Mouse (Mus musculus): ENCODE measurements around the gene Dusp22. TPM values are rescaled to one million over a fixed set of nuclear protein-coding genes. Genes with fewer than 3 reads are reported as not detected.

Gene Dusp22
- total RNA-seq, 2 experiments from 2014 or later: 29.7 to 33.1 TPM

- intact Hi-C loops (cut with DNase I): loop anchor here (5.0 kb wide), 1 partner anchor 117 kb away; no protein-coding TSS in a partner anchor
- TF ChIP-seq CTCF (IDR thresholded peaks at IDR 0.05): no peak
- Histone ChIP-seq H3K27ac (no peak overlapping the region), H3K4me3 (no peak overlapping the region)
- DNase-seq (ENCODE audit: extremely low spot score in 1 of 2, low spot score in 2 of 2): no peak
Measured at GRCm38 (mm10) chr13:30724691-30725271, 65.0 kb downstream of the Dusp22 start.

GRCm38 (mm10) chr13:30726879-30727278, 67.1 kb downstream of the Dusp22 start:
- Histone ChIP-seq H3K4me3 (no peak overlapping the region), H3K27ac (no peak overlapping the region)
- no peak for TF ChIP-seq CTCF (IDR thresholded peaks at IDR 0.05)
- intact Hi-C loops (cut with DNase I): loop anchor here (5.0 kb wide), 1 partner anchor 120 kb away; no protein-coding TSS in a partner anchor
- no peak for DNase-seq (ENCODE audit: extremely low spot score in 1 of 2, low spot score in 2 of 2)

GRCm38 (mm10) chr13:30728155-30728554, 68.4 kb downstream of the Dusp22 start:
- intact Hi-C loops (cut with DNase I): loop anchor here (5.0 kb wide), 1 partner anchor 121 kb away; no protein-coding TSS in a partner anchor
- TF ChIP-seq CTCF (IDR thresholded peaks at IDR 0.05): no peak
- Histone ChIP-seq H3K4me3 (no peak overlapping the region), H3K27ac (no peak overlapping the region)
- no peak for DNase-seq (ENCODE audit: extremely low spot score in 1 of 2, low spot score in 2 of 2)

GRCm38 (mm10) chr13:30729245-30729644, 69.4 kb downstream of the Dusp22 start:
- intact Hi-C loops (cut with DNase I): loop anchor here (5.0 kb wide), 1 partner anchor 122 kb away; no protein-coding TSS in a partner anchor
- TF ChIP-seq CTCF (IDR thresholded peaks at IDR 0.05): peak; percentile 42
- Histone ChIP-seq H3K4me3 (no peak overlapping the region), H3K27ac (no peak overlapping the region)
- no peak for DNase-seq (ENCODE audit: extremely low spot score in 1 of 2, low spot score in 2 of 2)

- Histone ChIP-seq H3K27ac (no peak overlapping the region), H3K4me3 (no peak overlapping the region)
- intact Hi-C loops (cut with DNase I): no loop called here
- no peak for TF ChIP-seq CTCF (IDR thresholded peaks at IDR 0.05)
- DNase-seq (ENCODE audit: extremely low spot score in 1 of 2, low spot score in 2 of 2): no peak
Measured at GRCm38 (mm10) chr13:30730104-30730793, 70.5 kb downstream of the Dusp22 start.

GRCm38 (mm10) chr13:30732709-30733445, 73.1 kb downstream of the Dusp22 start:
- no peak overlapping the region for H3K4me3 ChIP-seq
- no peak for TF ChIP-seq CTCF (IDR thresholded peaks at IDR 0.05)
- intact Hi-C loops (cut with DNase I): no loop called here
- H3K27ac ChIP-seq: no peak overlapping the region
- no peak for DNase-seq (ENCODE audit: extremely low spot score in 1 of 2, low spot score in 2 of 2)

GRCm38 (mm10) chr13:30736721-30737120, 76.9 kb downstream of the Dusp22 start:
- Histone ChIP-seq H3K27ac (no peak overlapping the region), H3K4me3 (no peak overlapping the region)
- intact Hi-C loops (cut with DNase I): no loop called here
- no peak for DNase-seq (ENCODE audit: extremely low spot score in 1 of 2, low spot score in 2 of 2)
- no peak for TF ChIP-seq CTCF (IDR thresholded peaks at IDR 0.05)

GRCm38 (mm10) chr13:30737257-30737656, 77.5 kb downstream of the Dusp22 start:
- no peak for TF ChIP-seq CTCF (IDR thresholded peaks at IDR 0.05)
- no peak overlapping the region for H3K4me3 ChIP-seq
- no peak for DNase-seq (ENCODE audit: extremely low spot score in 1 of 2, low spot score in 2 of 2)
- no peak overlapping the region for H3K27ac ChIP-seq
- intact Hi-C loops (cut with DNase I): no loop called here

- Histone ChIP-seq H3K4me3 (no peak overlapping the region), H3K27ac (no peak overlapping the region)
- no peak for DNase-seq (ENCODE audit: extremely low spot score in 1 of 2, low spot score in 2 of 2)
- no peak for TF ChIP-seq CTCF (IDR thresholded peaks at IDR 0.05)
- intact Hi-C loops (cut with DNase I): no loop called here
Measured at GRCm38 (mm10) chr13:30738310-30738840, 78.6 kb downstream of the Dusp22 start.

- no peak overlapping the region for H3K4me3 ChIP-seq
- no peak overlapping the region for H3K27ac ChIP-seq
- intact Hi-C loops (cut with DNase I): no loop called here
- no peak for DNase-seq (ENCODE audit: extremely low spot score in 1 of 2, low spot score in 2 of 2)
- no peak for TF ChIP-seq CTCF (IDR thresholded peaks at IDR 0.05)
Measured at GRCm38 (mm10) chr13:30741172-30741571, 81.4 kb downstream of the Dusp22 start.

GRCm38 (mm10) chr13:30742411-30742970, 82.7 kb downstream of the Dusp22 start:
- intact Hi-C loops (cut with DNase I): no loop called here
- TF ChIP-seq CTCF (IDR thresholded peaks at IDR 0.05): no peak
- Histone ChIP-seq H3K27ac (no peak overlapping the region), H3K4me3 (no peak overlapping the region)
- no peak for DNase-seq (ENCODE audit: extremely low spot score in 1 of 2, low spot score in 2 of 2)

- intact Hi-C loops (cut with DNase I): no loop called here
- no peak overlapping the region for H3K4me3 ChIP-seq
- no peak for TF ChIP-seq CTCF (IDR thresholded peaks at IDR 0.05)
- no peak for DNase-seq (ENCODE audit: extremely low spot score in 1 of 2, low spot score in 2 of 2)
- no peak overlapping the region for H3K27ac ChIP-seq
Measured at GRCm38 (mm10) chr13:30745121-30745520, 85.3 kb downstream of the Dusp22 start.

Data from left cerebral cortex, adult 2 months (tissue).